Mouse (Mus musculus): ENCODE measurements around the gene Tbc1d8.

DNA sequence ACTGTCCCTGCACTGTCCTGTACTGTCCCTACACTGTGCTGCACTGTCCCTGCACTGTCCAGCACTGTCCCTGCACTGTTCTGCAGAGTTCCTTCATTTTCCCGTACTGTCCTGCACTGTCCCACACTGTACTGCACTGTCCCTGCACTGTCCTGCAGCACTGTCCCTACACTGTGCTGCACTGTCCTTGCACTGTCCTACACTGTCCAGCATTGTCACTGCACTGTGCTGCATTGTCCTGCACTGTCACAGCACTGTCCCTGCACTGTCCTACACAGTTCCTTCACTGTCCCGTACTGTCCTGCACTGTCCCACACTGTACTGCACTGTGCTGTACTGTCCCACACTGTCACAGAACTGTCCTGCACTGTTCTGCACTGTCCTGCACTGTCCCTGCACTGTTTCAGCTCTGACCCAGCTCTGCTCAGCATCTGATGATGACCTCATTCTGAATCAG lies 21.0 kb upstream of the Tbc1d8 start:
- TF ChIP-seq CTCF (conservative IDR thresholded peaks at IDR 0.05; ENCODE audit: insufficient read depth, insufficient read length, low read depth, low read length) (no peak), POLR2A (IDR thresholded peaks at IDR 0.05; ENCODE audit: low read depth, low read length) (no peak)

Data from kidney, adult 2 months (tissue).